Mouse (Mus musculus) ES-CJ7 (cell line): Measurements from ENCODE around the gene Dennd6b.

Source experiments
- DNase-seq: peaks from one replicate; pipeline ENCODE4 v3.0.0; 2011; ENCODE audit warnings: low read depth, low spot score

Dennd6b gene

GRCm38 (mm10) chr15:89181561-89182270 lies 14.6 kb downstream of the Dennd6b start:
- no peak for DNase-seq

- DNase-seq: peak; percentile 82
These were observed 15.6 kb downstream of the Dennd6b start, which contains the start of gene Plxnb2 for GRCm38 (mm10) chr15:89180571-89181229. Gene Plxnb2 (minus strand): TSS chr15:89180788.

- DNase-seq: no peak
These were observed 16.2 kb downstream of the Dennd6b start for GRCm38 (mm10) chr15:89180081-89180541.

GRCm38 (mm10) chr15:89179630-89179964 lies 16.7 kb downstream of the Dennd6b start:
- no peak for DNase-seq

- DNase-seq: peak; percentile 95
These were observed 17.2 kb downstream of the Dennd6b start for GRCm38 (mm10) chr15:89178954-89179629.

GRCm38 (mm10) chr15:89178260-89178860 lies 17.9 kb downstream of the Dennd6b start:
- no peak for DNase-seq

GRCm38 (mm10) chr15:89177576-89178259 lies 18.6 kb downstream of the Dennd6b start:
- DNase-seq: peak; percentile 61

GRCm38 (mm10) chr15:89177121-89177520 lies 19.2 kb downstream of the Dennd6b start:
- peak; percentile 89 for DNase-seq

- DNase-seq: peak; percentile 48
These were observed 20.7 kb downstream of the Dennd6b start for GRCm38 (mm10) chr15:89175411-89176155.

- peak; percentile 57 for DNase-seq
These were observed 21.4 kb downstream of the Dennd6b start for GRCm38 (mm10) chr15:89174889-89175339.

- DNase-seq: peak; percentile 64
These were observed 22.4 kb downstream of the Dennd6b start for GRCm38 (mm10) chr15:89173906-89174214.

GRCm38 (mm10) chr15:89173024-89173905 lies 23.0 kb downstream of the Dennd6b start:
- DNase-seq: no peak

GRCm38 (mm10) chr15:89172276-89172935 lies 23.9 kb downstream of the Dennd6b start:
- DNase-seq: no peak

GRCm38 (mm10) chr15:89171526-89172051 lies 24.7 kb downstream of the Dennd6b start:
- DNase-seq: no peak

GRCm38 (mm10) chr15:89170102-89170501 lies 26.2 kb downstream of the Dennd6b start:
- no peak for DNase-seq

- DNase-seq: peak; percentile 89
These were observed 26.9 kb downstream of the Dennd6b start for GRCm38 (mm10) chr15:89169431-89169830.

GRCm38 (mm10) chr15:89168922-89169321 lies 27.4 kb downstream of the Dennd6b start:
- no peak for DNase-seq

GRCm38 (mm10) chr15:89165478-89165877 lies 30.8 kb downstream of the Dennd6b start:
- no peak for DNase-seq

GRCm38 (mm10) chr15:89161397-89161796 lies 34.9 kb downstream of the Dennd6b start:
- DNase-seq: no peak
